Mouse (Mus musculus) v-Abl transformed pro-B cells (cell line): Measurements from ENCODE around the gene Eif2ak3.

Experiments used
- in situ Hi-C, 2 experiments: fragments of 400-800 bp; cut with MboI; formaldehyde crosslinking; loops; one replicate each; pipeline ENCODE4 v1.15.1; 2025; ENCODE audit not compliant: unreplicated experiment in 2 of 2

Eif2ak3 gene

DNA sequence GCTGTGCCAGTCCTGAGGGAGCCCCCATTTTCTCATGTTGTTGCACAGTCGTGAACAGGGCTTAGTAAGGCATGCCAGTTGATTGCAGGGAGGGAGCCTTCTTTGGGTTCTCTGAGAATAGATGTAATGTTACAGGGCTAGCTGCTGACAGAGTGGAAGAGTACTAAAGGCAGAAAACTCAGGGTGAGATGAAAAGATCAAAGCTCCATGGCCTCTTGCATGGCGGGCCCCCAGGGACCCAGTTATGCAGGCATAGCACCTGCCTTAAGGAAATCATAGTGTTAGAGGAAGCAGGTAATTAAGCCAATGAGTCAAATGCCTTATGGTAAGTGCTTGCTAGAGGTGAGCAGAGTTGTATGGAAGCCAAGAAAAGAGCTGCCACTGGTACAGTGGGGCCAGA lies 14.9 kb upstream of the Eif2ak3 start:
- in situ Hi-C loops: no loop called here

DNA sequence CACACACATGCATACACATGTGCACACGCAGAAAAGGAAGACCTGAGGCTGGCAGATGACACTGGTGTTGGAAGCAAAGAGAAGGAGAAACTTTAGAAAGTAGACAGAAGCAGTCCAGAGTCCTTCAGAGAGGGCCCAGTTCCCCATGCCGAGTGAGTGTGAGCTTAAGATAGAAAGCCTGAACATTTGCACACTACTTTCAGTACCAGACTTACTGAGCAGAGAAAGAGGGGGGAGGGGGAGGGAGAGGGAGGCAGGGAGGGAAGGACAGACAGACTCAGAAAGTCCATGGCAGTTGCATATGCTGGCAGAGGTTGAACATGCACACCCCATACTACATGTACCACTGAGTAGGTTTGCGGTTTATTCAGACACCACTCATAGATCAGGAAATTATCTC lies 13.8 kb upstream of the Eif2ak3 start:
- in situ Hi-C loops: no loop called here

DNA sequence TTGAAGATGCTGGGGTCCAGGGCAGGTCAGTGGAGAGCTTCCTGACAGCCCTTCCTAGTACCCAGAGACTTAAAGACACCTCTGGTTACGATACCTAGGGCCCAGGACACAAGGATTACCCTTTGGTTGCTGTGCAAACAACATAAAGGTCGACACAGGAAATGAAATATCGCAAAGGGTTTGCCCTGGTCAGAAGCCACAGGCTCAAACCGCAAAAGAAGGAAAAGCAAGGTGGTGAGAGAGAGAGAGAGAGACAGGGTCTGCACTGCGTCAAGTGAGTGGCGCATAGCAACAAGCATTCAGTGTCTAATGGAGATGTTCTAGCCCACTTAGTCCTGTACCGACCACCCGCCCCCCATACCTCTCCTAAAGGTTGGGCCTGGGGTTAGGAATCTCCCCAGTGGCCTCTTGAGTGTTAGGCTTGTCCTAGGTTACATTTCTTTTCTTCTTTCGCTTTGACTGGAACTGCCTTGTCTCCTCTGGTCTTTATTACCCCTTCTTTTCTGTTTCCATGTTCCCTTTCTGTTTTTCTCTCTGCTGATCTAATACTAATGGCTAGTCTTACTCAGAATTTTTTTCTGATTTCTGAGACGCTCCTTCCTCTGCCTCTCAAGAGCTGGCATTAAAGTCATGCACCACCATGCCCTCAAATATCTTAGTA lies 13.0 kb upstream of the Eif2ak3 start:
- in situ Hi-C loops: no loop called here

DNA sequence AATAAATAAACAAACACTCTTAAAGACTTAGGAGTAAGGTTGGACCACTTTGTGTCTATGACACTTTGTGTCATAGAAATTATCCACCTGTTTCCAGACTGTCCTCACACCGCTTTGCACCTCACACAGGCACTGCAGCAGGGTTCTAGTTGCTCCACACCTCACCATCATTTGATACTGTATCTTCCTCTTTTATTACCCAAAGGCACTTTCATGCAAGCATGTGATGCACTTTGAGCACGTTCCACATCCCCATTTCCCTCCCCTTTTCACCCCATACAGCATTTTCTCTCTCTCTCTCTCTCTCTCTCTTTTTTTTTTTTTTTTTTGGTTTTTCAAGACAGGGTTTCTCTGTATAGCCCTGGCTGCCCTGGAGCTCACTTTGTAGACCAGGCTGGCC lies 7.0 kb upstream of the Eif2ak3 start:
- in situ Hi-C loops: no loop called here

DNA sequence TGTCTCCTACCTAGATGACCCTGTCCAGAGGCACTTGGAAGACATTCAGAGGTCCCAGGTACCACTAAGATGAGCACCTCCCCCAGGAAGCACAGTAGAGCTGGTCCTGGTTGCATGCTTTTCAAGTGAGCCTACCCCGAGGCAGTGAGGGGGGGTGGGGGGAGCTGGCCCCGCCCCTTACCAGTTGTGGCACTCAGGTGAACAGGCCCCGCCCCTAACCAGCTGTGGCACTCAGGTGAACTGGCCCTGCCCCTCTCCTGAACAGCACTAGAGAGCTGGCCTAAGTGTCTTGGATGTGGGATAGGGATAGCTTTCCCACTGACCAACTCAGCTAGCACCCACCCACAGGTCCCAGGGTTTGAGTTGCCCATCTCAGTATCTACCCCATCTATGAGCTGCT lies 5.8 kb upstream of the Eif2ak3 start:
- in situ Hi-C loops: no loop called here

DNA sequence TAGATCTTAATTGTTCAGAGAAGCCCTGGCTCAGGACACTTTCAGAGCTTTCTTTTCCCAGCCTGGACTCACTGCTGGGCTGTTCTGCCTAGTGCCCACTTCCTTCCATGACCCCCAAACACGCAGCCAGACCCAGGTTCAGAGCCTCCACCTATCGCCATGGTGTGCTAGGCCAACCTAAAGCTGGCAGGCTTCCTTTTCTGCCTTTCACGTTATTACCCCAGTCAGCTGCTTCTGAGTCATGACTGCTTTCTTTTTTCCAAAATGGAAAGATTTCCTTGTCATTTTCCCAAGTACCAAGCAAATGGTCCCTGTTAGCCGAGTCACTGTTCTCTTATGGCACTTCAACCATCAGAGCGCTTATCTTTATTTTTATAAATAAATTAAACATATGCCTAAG lies 4.0 kb upstream of the Eif2ak3 start:
- in situ Hi-C loops: no loop called here

DNA sequence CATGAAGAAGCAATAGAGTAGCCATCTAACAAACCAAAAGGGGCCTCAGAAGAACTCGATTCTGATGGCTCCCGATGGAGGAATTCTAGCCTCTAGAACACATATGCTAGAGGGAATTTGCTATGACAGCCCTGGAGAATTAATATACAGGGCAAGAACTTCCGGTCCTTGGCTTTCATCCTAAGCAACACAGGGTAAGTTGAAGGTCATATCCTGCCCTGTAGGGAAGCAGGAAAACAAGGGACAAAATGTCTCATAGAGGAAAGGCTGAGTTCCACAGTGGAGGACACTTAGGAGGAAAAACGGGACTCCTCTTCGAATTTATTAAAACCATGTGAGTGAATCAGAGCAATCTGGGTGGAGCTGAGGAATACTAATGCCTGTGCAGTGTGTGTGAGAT lies 1.3 kb upstream of the Eif2ak3 start:
- in situ Hi-C loops: no loop called here

DNA sequence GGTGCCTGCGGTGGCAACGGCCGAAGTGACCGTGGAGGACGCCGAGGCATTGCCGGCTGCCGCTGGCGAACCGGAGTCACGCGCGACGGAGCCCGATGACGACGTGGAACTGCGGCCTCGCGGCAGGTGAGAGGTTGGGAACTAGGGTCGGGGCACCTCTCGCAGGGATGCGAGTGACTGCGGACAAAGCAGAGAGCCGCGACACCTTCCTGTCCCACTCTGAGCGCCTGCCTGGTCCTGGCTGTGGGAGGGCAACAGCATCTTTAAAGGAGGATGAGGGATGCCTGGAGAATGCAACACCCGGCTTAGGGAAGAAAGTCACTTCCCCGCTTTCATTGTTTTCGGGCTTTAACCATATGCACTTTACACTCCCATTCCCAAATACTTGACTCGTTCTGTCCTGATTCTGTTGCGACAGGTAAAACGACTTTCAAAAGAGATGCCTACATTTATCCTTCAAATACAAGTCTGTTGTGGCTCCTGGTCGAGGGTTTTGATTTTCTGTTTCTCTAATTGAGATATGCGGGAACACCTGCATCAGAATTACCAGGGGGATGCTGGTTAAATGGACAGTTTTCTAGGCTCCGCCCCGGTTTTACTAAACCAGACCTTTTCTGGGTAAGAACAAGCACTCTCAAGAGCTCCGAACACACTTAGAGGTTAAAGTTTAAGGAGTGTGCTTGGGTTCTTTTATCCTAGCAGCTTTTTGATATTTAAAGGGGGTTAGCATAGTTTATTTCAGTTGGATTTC lies 756 bp downstream of the Eif2ak3 start:
- in situ Hi-C loops: no loop called here

DNA sequence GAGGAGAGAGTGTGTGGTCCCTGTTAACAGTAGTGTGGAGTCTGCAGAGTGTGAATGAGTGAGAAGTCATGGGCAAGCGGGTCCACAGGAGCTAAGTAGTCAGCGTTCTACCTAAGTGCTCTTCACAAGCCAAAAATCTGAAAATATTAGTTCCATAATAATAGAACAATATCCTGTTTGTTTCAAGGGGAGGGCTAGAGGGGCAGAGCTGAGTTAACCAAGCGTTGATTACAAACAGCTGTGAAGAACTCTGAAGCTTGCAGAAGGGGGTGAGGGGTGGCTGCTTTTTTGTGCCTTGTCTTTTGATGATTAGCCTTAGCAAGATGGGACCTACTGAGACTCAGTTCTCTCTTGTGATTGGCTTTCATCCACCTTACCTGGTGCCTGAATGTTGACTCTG lies 3.1 kb downstream of the Eif2ak3 start:
- in situ Hi-C loops: no loop called here

DNA sequence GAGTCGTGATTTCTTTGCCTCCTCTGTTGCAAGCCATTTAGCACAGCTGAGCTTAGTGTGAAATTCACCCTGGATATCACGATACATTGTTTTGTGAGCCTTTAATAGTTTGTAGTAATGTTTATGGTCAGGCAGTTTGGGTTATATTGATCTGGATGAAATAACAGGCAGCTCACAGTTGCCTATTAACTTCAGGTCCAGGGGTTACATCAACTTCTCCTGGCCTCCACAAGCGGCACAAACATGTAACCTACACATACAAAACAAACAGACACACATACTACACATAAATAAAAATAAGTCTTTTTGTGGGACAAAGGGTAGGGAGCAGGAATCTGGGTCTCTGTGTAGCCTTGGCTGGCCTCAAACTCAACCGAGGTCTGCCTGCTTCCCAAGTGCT lies 9.1 kb downstream of the Eif2ak3 start:
- in situ Hi-C loops: no loop called here

DNA sequence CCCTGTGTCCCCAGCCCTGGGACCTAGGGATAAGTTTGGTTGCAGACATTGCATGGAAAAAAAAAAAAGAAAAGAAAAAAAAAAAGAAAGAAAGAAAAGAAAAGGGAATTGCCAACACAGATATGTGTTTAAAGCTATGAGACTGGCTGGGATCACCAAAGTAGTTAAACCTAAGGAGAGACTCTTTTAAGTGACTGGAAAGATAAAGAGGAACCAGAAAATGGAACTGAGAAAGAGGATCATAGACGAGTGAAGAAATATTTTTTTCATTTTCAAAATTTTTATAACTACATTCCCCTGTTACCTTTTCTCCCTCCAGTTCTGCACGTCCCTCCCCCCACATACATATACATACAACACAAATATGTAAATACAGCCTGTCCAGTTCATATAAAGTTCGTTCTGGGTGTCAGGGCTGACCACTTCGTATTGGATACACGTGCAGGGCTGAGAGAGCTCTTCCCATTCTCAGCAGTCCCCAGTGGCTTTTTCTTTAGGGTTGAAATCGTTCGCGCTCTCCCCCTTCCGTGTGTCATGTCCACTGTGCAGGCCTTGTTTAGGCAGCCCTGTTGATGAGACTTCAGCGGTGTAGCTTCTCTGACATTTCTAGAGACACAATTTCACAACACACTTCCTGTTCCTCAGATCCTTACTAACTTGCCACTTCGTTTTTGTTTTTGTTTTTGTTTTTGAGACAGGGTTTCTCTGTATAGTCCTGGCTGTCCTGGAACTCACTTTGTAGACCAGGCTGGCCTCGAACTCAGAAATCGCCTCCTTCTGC lies 11.4 kb downstream of the Eif2ak3 start:
- in situ Hi-C loops: no loop called here

DNA sequence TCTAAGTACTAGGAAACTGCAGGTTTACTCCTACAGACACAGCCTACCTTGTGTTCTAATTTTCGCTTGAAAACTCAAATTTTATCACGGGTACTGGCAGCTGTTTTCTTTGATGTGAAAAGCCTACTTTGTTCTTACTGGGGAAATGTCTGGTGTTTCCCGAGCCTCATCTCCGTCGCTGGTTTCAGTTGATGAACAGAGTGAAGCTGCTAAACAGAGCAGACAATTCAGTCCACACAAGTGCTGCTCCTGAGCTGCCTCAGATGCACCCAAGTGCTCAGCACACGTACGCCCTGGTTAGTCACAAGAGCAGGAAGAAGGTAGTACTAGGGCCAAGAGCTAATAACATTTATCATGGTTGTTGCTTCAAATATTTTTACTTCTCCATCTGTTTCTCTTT lies 18.4 kb downstream of the Eif2ak3 start:
- in situ Hi-C loops: loop anchor here in 1 of 2 experiments (5.0 kb wide), 1 partner anchor 140 kb away; no protein-coding TSS in a partner anchor

DNA sequence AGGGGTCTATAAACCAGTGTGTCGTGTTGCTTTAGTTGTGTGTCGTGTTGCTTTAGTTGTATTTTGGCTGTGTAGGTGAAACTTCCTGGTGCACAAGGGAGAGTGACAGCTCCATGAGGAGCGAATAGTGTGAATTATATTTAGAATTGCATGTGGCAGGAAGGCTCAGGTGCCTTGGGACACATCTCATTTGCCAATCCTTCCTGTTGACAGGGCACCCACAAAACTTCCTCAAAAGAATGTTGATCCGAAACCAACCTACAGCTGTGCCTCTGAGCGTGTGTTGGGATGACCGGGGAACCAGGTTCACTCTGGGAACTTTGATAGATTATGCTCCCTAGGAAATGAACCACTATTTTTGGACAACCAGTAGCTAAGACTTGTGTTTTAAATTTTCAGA lies 20.0 kb downstream of the Eif2ak3 start:
- in situ Hi-C loops: loop anchor here in 1 of 2 experiments (5.0 kb wide), 1 partner anchor 142 kb away; no protein-coding TSS in a partner anchor

DNA sequence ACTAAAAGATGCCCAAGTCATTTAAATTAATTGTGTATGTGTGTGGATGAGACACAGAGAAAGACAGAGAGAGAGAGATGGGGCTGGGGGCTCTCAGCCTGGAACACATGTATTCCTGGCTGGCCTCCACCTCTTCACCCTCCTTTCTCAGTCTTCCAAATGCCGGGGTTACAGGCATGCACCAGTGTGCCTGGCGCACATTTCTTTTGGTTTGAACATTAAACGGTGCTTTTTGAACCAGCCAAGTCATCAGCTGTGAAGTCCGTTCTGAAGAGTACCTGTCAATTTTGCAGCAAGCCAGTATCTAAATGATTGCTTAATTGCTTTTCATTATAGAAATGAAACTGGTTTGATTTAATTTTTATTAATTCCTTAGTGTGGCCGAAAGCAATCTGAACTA lies 22.4 kb downstream of the Eif2ak3 start:
- in situ Hi-C loops: no loop called here

DNA sequence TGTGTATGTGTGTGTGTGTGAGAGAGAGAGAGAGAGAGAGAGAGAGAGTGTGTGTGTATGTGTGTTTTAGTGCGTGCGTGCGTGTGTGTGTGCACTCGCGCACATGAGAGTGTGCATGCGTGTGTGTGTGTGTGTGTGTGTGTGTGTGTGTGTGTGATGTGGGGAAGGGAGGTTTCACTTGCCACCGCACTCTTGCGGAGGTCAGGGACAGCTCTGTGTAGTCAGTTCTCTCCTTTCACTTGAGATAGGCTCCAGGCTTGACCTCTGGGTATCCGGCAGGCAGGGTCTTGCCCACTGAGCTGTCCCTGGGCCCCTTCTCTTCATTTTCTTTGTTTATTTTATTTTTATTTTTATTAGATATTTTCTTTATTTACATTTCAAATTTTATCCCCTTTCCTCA lies 23.0 kb downstream of the Eif2ak3 start:
- in situ Hi-C loops: no loop called here

DNA sequence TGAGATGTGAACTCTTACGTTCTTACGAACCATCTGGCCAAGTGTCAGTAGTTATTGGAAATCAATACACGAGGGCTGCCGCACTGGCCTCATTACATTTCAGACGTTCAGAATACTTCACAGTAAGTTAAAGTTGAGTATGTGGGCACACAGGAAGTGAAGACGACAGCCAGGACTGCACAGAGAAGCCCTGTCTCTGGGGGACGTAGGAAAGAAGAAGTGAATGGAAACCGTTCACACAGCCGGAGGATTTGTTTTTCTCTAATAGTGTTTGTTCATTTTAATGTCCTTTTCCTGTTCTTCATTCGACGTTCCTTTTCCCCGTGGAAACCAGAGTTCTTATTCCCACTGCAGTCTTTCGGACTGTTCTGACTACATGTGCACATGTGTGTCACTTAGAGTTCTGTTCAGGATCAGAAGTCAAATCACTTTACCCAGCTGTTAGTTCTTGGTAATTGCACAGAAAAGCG lies 27.2 kb downstream of the Eif2ak3 start:
- in situ Hi-C loops: no loop called here

DNA sequence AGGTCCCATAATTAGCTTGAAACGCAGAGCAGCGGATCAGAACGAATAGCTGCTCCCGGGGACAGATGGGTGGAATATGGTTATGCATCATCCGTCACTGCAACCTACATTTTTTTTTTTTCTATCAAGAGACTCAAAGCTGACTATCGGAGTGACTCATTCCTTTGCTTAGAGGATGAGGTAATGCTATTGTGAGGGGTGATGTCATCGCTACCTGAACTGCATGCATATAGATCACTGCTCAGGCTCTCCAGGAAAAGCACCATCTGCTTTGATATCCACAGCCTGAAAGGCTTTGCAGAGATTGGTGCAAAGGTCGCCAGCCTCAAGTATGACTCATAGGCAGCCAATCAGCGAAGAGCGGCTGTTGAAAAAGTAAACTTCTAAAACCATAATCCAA lies 27.8 kb downstream of the Eif2ak3 start:
- in situ Hi-C loops: no loop called here

DNA sequence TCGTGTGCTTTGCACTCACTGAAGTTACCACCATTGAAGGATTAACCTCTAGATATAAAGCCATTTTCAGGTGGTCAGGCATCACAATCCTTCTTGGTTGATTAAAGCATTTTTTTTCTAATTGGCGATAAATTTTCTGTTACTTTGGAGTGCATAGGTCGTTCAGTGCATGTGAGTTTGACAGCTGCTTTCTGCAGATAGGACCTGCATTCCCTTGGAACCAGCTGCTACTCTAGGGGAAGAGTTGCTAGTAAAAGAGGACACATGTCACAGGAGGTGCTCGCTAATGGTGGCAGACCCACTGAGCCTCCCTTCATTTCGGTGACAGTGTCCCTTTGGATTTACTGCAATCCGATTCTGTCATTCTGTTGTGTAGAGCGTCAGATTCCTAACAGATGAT lies 28.3 kb downstream of the Eif2ak3 start:
- in situ Hi-C loops: no loop called here

DNA sequence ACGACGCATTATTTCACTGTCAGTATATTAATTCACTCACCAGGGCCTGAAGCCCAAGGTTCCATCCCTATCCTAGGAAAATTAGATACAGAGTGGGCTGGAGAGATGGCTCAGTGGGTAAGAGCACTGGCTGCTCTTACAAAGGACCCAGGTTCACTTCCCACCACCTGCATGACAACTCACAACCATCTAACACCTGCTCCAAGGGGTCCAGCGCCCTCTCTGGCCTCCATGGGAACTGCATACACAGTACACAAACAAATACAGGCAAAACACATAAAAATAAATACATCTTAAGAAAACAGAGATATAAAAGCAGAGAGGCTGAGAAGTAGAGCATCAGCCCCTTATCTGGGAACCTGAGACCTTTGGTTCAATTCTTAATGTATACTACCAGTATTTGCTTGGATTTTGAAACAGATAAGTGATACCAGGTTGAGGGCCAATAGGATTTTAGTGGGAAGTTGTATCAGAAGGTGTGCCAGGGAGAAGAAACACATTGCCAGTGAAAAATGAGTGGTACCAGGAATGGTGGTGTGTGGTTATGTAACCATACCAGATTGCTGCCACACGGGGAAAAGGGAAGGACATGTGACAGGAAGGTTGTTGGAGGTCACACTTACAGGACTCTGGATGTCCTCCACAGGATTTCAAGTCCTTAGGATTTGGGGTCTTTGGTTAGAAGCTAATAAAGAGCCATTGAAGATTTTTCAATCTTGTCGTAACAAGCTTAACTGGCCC lies 29.9 kb downstream of the Eif2ak3 start:
- in situ Hi-C loops: no loop called here

DNA sequence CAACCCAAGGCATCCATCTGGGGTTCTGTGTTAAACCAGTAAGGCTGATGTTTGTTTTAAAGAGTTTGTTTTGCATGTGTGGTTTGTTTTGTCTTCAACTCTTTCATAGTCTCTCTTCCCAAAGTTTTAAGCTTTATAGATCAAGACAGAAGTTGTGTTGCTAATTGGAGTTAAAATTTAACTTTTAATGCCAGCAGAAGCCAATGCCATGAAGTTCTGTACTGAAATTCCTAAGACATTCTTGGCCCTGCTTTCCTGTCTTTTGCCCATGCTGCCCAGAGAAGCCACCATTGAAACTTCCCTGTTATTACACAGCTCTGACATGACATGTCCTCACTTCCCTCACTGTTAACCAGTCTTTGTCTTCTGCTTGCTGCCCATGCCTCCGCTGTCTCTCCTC lies 30.7 kb downstream of the Eif2ak3 start:
- in situ Hi-C loops: loop anchor here (5.0 to 25.0 kb wide), 3 partner anchors 58 to 737 kb away; no protein-coding TSS in a partner anchor
